Mouse (Mus musculus): Measurements from ENCODE around the gene Tenm4. TPM values are rescaled to one million over a fixed set of nuclear protein-coding genes. Genes with fewer than 3 reads are reported as not detected.

The Tenm4 gene
- polyA plus RNA-seq, 1 experiment from 2014 or later, result 28.1 TPM

GRCm38 (mm10) chr7:96151277-96151676 is 19.8 kb upstream of the Tenm4 start:
- Histone ChIP-seq H3K4me3 (ENCODE audit: low read depth, low read length) (no peak overlapping the region), H3K27ac (replicated peaks; ENCODE audit: low read depth, low read length) (no peak overlapping the region), H3K9ac (replicated peaks; ENCODE audit: low read length) (no peak overlapping the region), H3K9me3 (replicated peaks; ENCODE audit: control insufficient read depth, low read length) (no peaks in the 10 kb centered on the region), H3K4me1 (ENCODE audit: control insufficient read depth, insufficient read depth, low read length) (no peaks in the 10 kb centered on the region), H3K27me3 (ENCODE audit: control insufficient read depth, insufficient read depth, low read length) (no peaks in the 10 kb centered on the region), H3K36me3 (replicated peaks; ENCODE audit: control insufficient read depth, insufficient read depth, low read depth, low read length) (no peaks in the 10 kb centered on the region), H3K4me2 (ENCODE audit: low read depth, low read length) (no peak overlapping the region)
- ATAC-seq (replicated peaks; ENCODE audit: insufficient number of reproducible peaks, low FRiP score, low TSS enrichment, low read depth) (no peak), DNase-seq (ENCODE audit: low spot score) (peak; percentile 26)
- WGBS, result 47% methylated on average over 3 of the region's 3 CpGs

- WGBS, result 22% methylated on average over 5 of the region's 5 CpGs
- no peak for ATAC-seq (replicated peaks; ENCODE audit: insufficient number of reproducible peaks, low FRiP score, low TSS enrichment, low read depth)
- H3K27me3 ChIP-seq (ENCODE audit: control insufficient read depth, insufficient read depth, low read length), result no peaks in the 10 kb centered on the region
These were observed 19.1 kb upstream of the Tenm4 start for GRCm38 (mm10) chr7:96151961-96152360.

GRCm38 (mm10) chr7:96152431-96152830 is 18.6 kb upstream of the Tenm4 start:
- H3K4me2 ChIP-seq (ENCODE audit: low read depth, low read length), result no peak overlapping the region
- H3K27ac ChIP-seq (replicated peaks; ENCODE audit: low read depth, low read length), result no peak overlapping the region
- no peaks in the 10 kb centered on the region for H3K27me3 ChIP-seq (ENCODE audit: control insufficient read depth, insufficient read depth, low read length)
- H3K9me3 ChIP-seq (replicated peaks; ENCODE audit: control insufficient read depth, low read length), result no peaks in the 10 kb centered on the region
- H3K36me3 ChIP-seq (replicated peaks; ENCODE audit: control insufficient read depth, insufficient read depth, low read depth, low read length), result no peaks in the 10 kb centered on the region
- no peak overlapping the region for H3K4me3 ChIP-seq (ENCODE audit: low read depth, low read length)
- WGBS, result 9% methylated on average over 4 of the region's 4 CpGs
- H3K4me1 ChIP-seq (ENCODE audit: control insufficient read depth, insufficient read depth, low read length), result no peaks in the 10 kb centered on the region
- peak overlapping the region; percentile 59; the same call in 1 of the 2 replicates for H3K9ac ChIP-seq (replicated peaks; ENCODE audit: low read length)
- DNase-seq (ENCODE audit: low spot score), result no peak
- 0 out of 2 replicates have a peak, but pooled peaks have one; percentile 17 for ATAC-seq (replicated peaks; ENCODE audit: insufficient number of reproducible peaks, low FRiP score, low TSS enrichment, low read depth)

More at GRCm38 (mm10) chr7:96151961-96152360, 19.1 kb upstream of the Tenm4 start:
- no peak for DNase-seq (ENCODE audit: low spot score)
- Histone ChIP-seq H3K4me3 (ENCODE audit: low read depth, low read length) (no peak overlapping the region), H3K9me3 (replicated peaks; ENCODE audit: control insufficient read depth, low read length) (no peaks in the 10 kb centered on the region), H3K4me2 (ENCODE audit: low read depth, low read length) (no peak overlapping the region), H3K4me1 (ENCODE audit: control insufficient read depth, insufficient read depth, low read length) (no peaks in the 10 kb centered on the region), H3K27ac (replicated peaks; ENCODE audit: low read depth, low read length) (no peak overlapping the region), H3K9ac (replicated peaks; ENCODE audit: low read length) (no peak overlapping the region), H3K36me3 (replicated peaks; ENCODE audit: control insufficient read depth, insufficient read depth, low read depth, low read length) (no peaks in the 10 kb centered on the region)

- H3K27ac ChIP-seq (replicated peaks; ENCODE audit: low read depth, low read length), result no peak overlapping the region
- no peaks in the 10 kb centered on the region for H3K4me1 ChIP-seq (ENCODE audit: control insufficient read depth, insufficient read depth, low read length)
- no peaks in the 10 kb centered on the region for H3K36me3 ChIP-seq (replicated peaks; ENCODE audit: control insufficient read depth, insufficient read depth, low read depth, low read length)
- peak overlapping the region; percentile 59 for H3K9ac ChIP-seq (replicated peaks; ENCODE audit: low read length)
- no peaks in the 10 kb centered on the region for H3K27me3 ChIP-seq (ENCODE audit: control insufficient read depth, insufficient read depth, low read length)
- no peaks in the 10 kb centered on the region for H3K9me3 ChIP-seq (replicated peaks; ENCODE audit: control insufficient read depth, low read length)
- DNase-seq (ENCODE audit: low spot score) (peak; percentile 85), ATAC-seq (replicated peaks; ENCODE audit: insufficient number of reproducible peaks, low FRiP score, low TSS enrichment, low read depth) (peak; percentile 95)
- H3K4me2 ChIP-seq (ENCODE audit: low read depth, low read length), result peak overlapping the region; percentile 31
- H3K4me3 ChIP-seq (ENCODE audit: low read depth, low read length), result peak overlapping the region; percentile 26
- WGBS, result under 1% methylated on average over 10 of the region's 10 CpGs
These were observed 18.1 kb upstream of the Tenm4 start for GRCm38 (mm10) chr7:96152924-96153359.

- Histone ChIP-seq H3K4me1 (ENCODE audit: control insufficient read depth, insufficient read depth, low read length) (no peaks in the 10 kb centered on the region), H3K27ac (replicated peaks; ENCODE audit: low read depth, low read length) (no peak overlapping the region), H3K9ac (replicated peaks; ENCODE audit: low read length) (no peak overlapping the region), H3K4me2 (ENCODE audit: low read depth, low read length) (no peak overlapping the region), H3K36me3 (replicated peaks; ENCODE audit: control insufficient read depth, insufficient read depth, low read depth, low read length) (no peaks in the 10 kb centered on the region), H3K9me3 (replicated peaks; ENCODE audit: control insufficient read depth, low read length) (no peaks in the 10 kb centered on the region), H3K27me3 (ENCODE audit: control insufficient read depth, insufficient read depth, low read length) (no peaks in the 10 kb centered on the region), H3K4me3 (ENCODE audit: low read depth, low read length) (no peak overlapping the region)
- ATAC-seq (replicated peaks; ENCODE audit: insufficient number of reproducible peaks, low FRiP score, low TSS enrichment, low read depth), result no peak
- DNase-seq (ENCODE audit: low spot score), result no peak
- 82% methylated on average over 3 of the region's 3 CpGs for WGBS
These were observed 17.0 kb upstream of the Tenm4 start for GRCm38 (mm10) chr7:96154025-96154424.

- H3K9ac ChIP-seq (replicated peaks; ENCODE audit: low read length), result no peak overlapping the region
- no peaks in the 10 kb centered on the region for H3K4me1 ChIP-seq (ENCODE audit: control insufficient read depth, insufficient read depth, low read length)
- H3K27ac ChIP-seq (replicated peaks; ENCODE audit: low read depth, low read length), result no peak overlapping the region
- H3K4me2 ChIP-seq (ENCODE audit: low read depth, low read length), result no peak overlapping the region
- ATAC-seq (replicated peaks; ENCODE audit: insufficient number of reproducible peaks, low FRiP score, low TSS enrichment, low read depth) (no peak), DNase-seq (ENCODE audit: low spot score) (no peak)
- H3K4me3 ChIP-seq (ENCODE audit: low read depth, low read length), result no peak overlapping the region
- WGBS, result 71% methylated on average over 7 of the region's 7 CpGs
- H3K9me3 ChIP-seq (replicated peaks; ENCODE audit: control insufficient read depth, low read length), result no peaks in the 10 kb centered on the region
- no peaks in the 10 kb centered on the region for H3K27me3 ChIP-seq (ENCODE audit: control insufficient read depth, insufficient read depth, low read length)
- H3K36me3 ChIP-seq (replicated peaks; ENCODE audit: control insufficient read depth, insufficient read depth, low read depth, low read length), result no peaks in the 10 kb centered on the region
These were observed 14.4 kb upstream of the Tenm4 start for GRCm38 (mm10) chr7:96156481-96157255.

- H3K27ac ChIP-seq (replicated peaks; ENCODE audit: low read depth, low read length), result no peak overlapping the region
- no peaks in the 10 kb centered on the region for H3K36me3 ChIP-seq (replicated peaks; ENCODE audit: control insufficient read depth, insufficient read depth, low read depth, low read length)
- H3K4me1 ChIP-seq (ENCODE audit: control insufficient read depth, insufficient read depth, low read length), result no peaks in the 10 kb centered on the region
- H3K9ac ChIP-seq (replicated peaks; ENCODE audit: low read length), result no peak overlapping the region
- no peak overlapping the region for H3K4me3 ChIP-seq (ENCODE audit: low read depth, low read length)
- no peak overlapping the region for H3K4me2 ChIP-seq (ENCODE audit: low read depth, low read length)
- no peaks in the 10 kb centered on the region for H3K27me3 ChIP-seq (ENCODE audit: control insufficient read depth, insufficient read depth, low read length)
- no peak for ATAC-seq (replicated peaks; ENCODE audit: insufficient number of reproducible peaks, low FRiP score, low TSS enrichment, low read depth)
- DNase-seq (ENCODE audit: low spot score), result no peak
- no peaks in the 10 kb centered on the region for H3K9me3 ChIP-seq (replicated peaks; ENCODE audit: control insufficient read depth, low read length)
These were observed 6.9 kb upstream of the Tenm4 start for GRCm38 (mm10) chr7:96164141-96164540.

- H3K9ac ChIP-seq (replicated peaks; ENCODE audit: low read length), result no peak overlapping the region
- H3K36me3 ChIP-seq (replicated peaks; ENCODE audit: control insufficient read depth, insufficient read depth, low read depth, low read length), result no peaks in the 10 kb centered on the region
- H3K4me1 ChIP-seq (ENCODE audit: control insufficient read depth, insufficient read depth, low read length), result no peaks in the 10 kb centered on the region
- no peaks in the 10 kb centered on the region for H3K27me3 ChIP-seq (ENCODE audit: control insufficient read depth, insufficient read depth, low read length)
- ATAC-seq (replicated peaks; ENCODE audit: insufficient number of reproducible peaks, low FRiP score, low TSS enrichment, low read depth) (peak; percentile 81), DNase-seq (ENCODE audit: low spot score) (peak; percentile 35)
- H3K4me3 ChIP-seq (ENCODE audit: low read depth, low read length), result no peak overlapping the region
- no peaks in the 10 kb centered on the region for H3K9me3 ChIP-seq (replicated peaks; ENCODE audit: control insufficient read depth, low read length)
- H3K27ac ChIP-seq (replicated peaks; ENCODE audit: low read depth, low read length), result no peak overlapping the region
- H3K4me2 ChIP-seq (ENCODE audit: low read depth, low read length), result no peak overlapping the region
- 29% methylated on average over 3 of the region's 3 CpGs for WGBS
These were observed 2.1 kb upstream of the Tenm4 start for GRCm38 (mm10) chr7:96168921-96169320.

Measured in embryonic facial prominence, embryonic 11.5 days (tissue).